Mouse (Mus musculus) bone marrow macrophage, adult 2 months (primary cell): ENCODE measurements around the gene Dyrk3.

Source experiments
- CTCF ChIP-seq: IDR thresholded peaks from 2 replicates; pipeline ENCODE4 v1.5.1; 2012; ENCODE audit warnings: low read depth, mild to moderate bottlenecking, low read length, moderate library complexity
- POLR2A ChIP-seq: IDR thresholded peaks from 2 replicates; pipeline ENCODE4 v1.6.1; 2012; ENCODE audit warnings: mild to moderate bottlenecking, low read depth, low read length, borderline replicate concordance

- TF ChIP-seq CTCF, result no peak
- no peak for TF ChIP-seq POLR2A
These were observed 55.0 kb downstream of the Dyrk3 start for GRCm38 (mm10) chr1:131083122-131083521.
